Mouse (Mus musculus): ENCODE measurements around the gene Tshz2. TPM values are rescaled to one million over a fixed set of nuclear protein-coding genes. Genes with fewer than 3 reads are reported as not detected.

The Tshz2 gene
- polyA plus RNA-seq, 1 experiment from 2014 or later = 2.3 TPM

GRCm38 (mm10) chr2:170043290-170043689, 410.5 kb downstream of the Tshz2 start:
- Histone ChIP-seq H3K9me3 (replicated peaks; ENCODE audit: control insufficient read depth, low read length) (no peaks in the 10 kb centered on the region), H3K4me1 (ENCODE audit: control insufficient read depth, insufficient read depth, low read length) (no peaks in the 10 kb centered on the region), H3K4me3 (ENCODE audit: low read depth, low read length) (no peak overlapping the region), H3K4me2 (ENCODE audit: low read depth, low read length) (no peak overlapping the region), H3K9ac (replicated peaks; ENCODE audit: low read length) (no peak overlapping the region), H3K27ac (replicated peaks; ENCODE audit: low read depth, low read length) (no peak overlapping the region), H3K36me3 (replicated peaks; ENCODE audit: control insufficient read depth, insufficient read depth, low read depth, low read length) (no peaks in the 10 kb centered on the region), H3K27me3 (ENCODE audit: control insufficient read depth, insufficient read depth, low read length) (no peaks in the 10 kb centered on the region)
- WGBS = 82% methylated on average over 8 of the region's 10 CpGs
- ATAC-seq (replicated peaks; ENCODE audit: insufficient number of reproducible peaks, low FRiP score, low TSS enrichment, low read depth) = no peak
- DNase-seq (ENCODE audit: low spot score) = no peak

- H3K36me3 ChIP-seq (replicated peaks; ENCODE audit: control insufficient read depth, insufficient read depth, low read depth, low read length) = no peaks in the 10 kb centered on the region
- H3K27ac ChIP-seq (replicated peaks; ENCODE audit: low read depth, low read length) = no peak overlapping the region
- no peak for DNase-seq (ENCODE audit: low spot score)
- no peak overlapping the region for H3K9ac ChIP-seq (replicated peaks; ENCODE audit: low read length)
- no peak overlapping the region for H3K4me2 ChIP-seq (ENCODE audit: low read depth, low read length)
- H3K4me1 ChIP-seq (ENCODE audit: control insufficient read depth, insufficient read depth, low read length) = no peaks in the 10 kb centered on the region
- H3K27me3 ChIP-seq (ENCODE audit: control insufficient read depth, insufficient read depth, low read length) = no peaks in the 10 kb centered on the region
- ATAC-seq (replicated peaks; ENCODE audit: insufficient number of reproducible peaks, low FRiP score, low TSS enrichment, low read depth) = no peak
- WGBS = 84% methylated on average over 11 of the region's 11 CpGs
- H3K9me3 ChIP-seq (replicated peaks; ENCODE audit: control insufficient read depth, low read length) = no peaks in the 10 kb centered on the region
- no peak overlapping the region for H3K4me3 ChIP-seq (ENCODE audit: low read depth, low read length)
Observed at GRCm38 (mm10) chr2:170045896-170046295, 413.1 kb downstream of the Tshz2 start.

- H3K4me2 ChIP-seq (ENCODE audit: low read depth, low read length) = no peak overlapping the region
- H3K4me1 ChIP-seq (ENCODE audit: control insufficient read depth, insufficient read depth, low read length) = no peaks in the 10 kb centered on the region
- no peaks in the 10 kb centered on the region for H3K9me3 ChIP-seq (replicated peaks; ENCODE audit: control insufficient read depth, low read length)
- no peak for ATAC-seq (replicated peaks; ENCODE audit: insufficient number of reproducible peaks, low FRiP score, low TSS enrichment, low read depth)
- DNase-seq (ENCODE audit: low spot score) = no peak
- H3K27ac ChIP-seq (replicated peaks; ENCODE audit: low read depth, low read length) = no peak overlapping the region
- 87% methylated on average over 9 of the region's 9 CpGs for WGBS
- H3K9ac ChIP-seq (replicated peaks; ENCODE audit: low read length) = no peak overlapping the region
- no peak overlapping the region for H3K4me3 ChIP-seq (ENCODE audit: low read depth, low read length)
- H3K27me3 ChIP-seq (ENCODE audit: control insufficient read depth, insufficient read depth, low read length) = no peaks in the 10 kb centered on the region
- no peaks in the 10 kb centered on the region for H3K36me3 ChIP-seq (replicated peaks; ENCODE audit: control insufficient read depth, insufficient read depth, low read depth, low read length)
Observed at GRCm38 (mm10) chr2:170046371-170047145, 413.7 kb downstream of the Tshz2 start.

- Histone ChIP-seq H3K27ac (replicated peaks; ENCODE audit: low read depth, low read length) (no peak overlapping the region), H3K4me3 (ENCODE audit: low read depth, low read length) (no peak overlapping the region), H3K36me3 (replicated peaks; ENCODE audit: control insufficient read depth, insufficient read depth, low read depth, low read length) (no peaks in the 10 kb centered on the region), H3K27me3 (ENCODE audit: control insufficient read depth, insufficient read depth, low read length) (no peaks in the 10 kb centered on the region), H3K4me1 (ENCODE audit: control insufficient read depth, insufficient read depth, low read length) (no peaks in the 10 kb centered on the region), H3K4me2 (ENCODE audit: low read depth, low read length) (no peak overlapping the region), H3K9me3 (replicated peaks; ENCODE audit: control insufficient read depth, low read length) (no peaks in the 10 kb centered on the region), H3K9ac (replicated peaks; ENCODE audit: low read length) (no peak overlapping the region)
- no peak for ATAC-seq (replicated peaks; ENCODE audit: insufficient number of reproducible peaks, low FRiP score, low TSS enrichment, low read depth)
- no peak for DNase-seq (ENCODE audit: low spot score)
- WGBS = 77% methylated on average over 1 of the region's 1 CpGs
Observed at GRCm38 (mm10) chr2:170048831-170049230, 416.0 kb downstream of the Tshz2 start.

- no peak; the same call in 1 of the 2 replicates for ATAC-seq (replicated peaks; ENCODE audit: insufficient number of reproducible peaks, low FRiP score, low TSS enrichment, low read depth)
- H3K27ac ChIP-seq (replicated peaks; ENCODE audit: low read depth, low read length) = no peak overlapping the region
- H3K9me3 ChIP-seq (replicated peaks; ENCODE audit: control insufficient read depth, low read length) = no peaks in the 10 kb centered on the region
- H3K4me3 ChIP-seq (ENCODE audit: low read depth, low read length) = no peak overlapping the region
- H3K9ac ChIP-seq (replicated peaks; ENCODE audit: low read length) = no peak overlapping the region
- H3K27me3 ChIP-seq (ENCODE audit: control insufficient read depth, insufficient read depth, low read length) = no peaks in the 10 kb centered on the region
- DNase-seq (ENCODE audit: low spot score) = no peak
- 49% methylated on average over 5 of the region's 5 CpGs for WGBS
- H3K4me2 ChIP-seq (ENCODE audit: low read depth, low read length) = no peak overlapping the region
- H3K36me3 ChIP-seq (replicated peaks; ENCODE audit: control insufficient read depth, insufficient read depth, low read depth, low read length) = no peaks in the 10 kb centered on the region
- H3K4me1 ChIP-seq (ENCODE audit: control insufficient read depth, insufficient read depth, low read length) = no peaks in the 10 kb centered on the region
Observed at GRCm38 (mm10) chr2:170050651-170051050, 417.8 kb downstream of the Tshz2 start.

GRCm38 (mm10) chr2:170051441-170051840, 418.6 kb downstream of the Tshz2 start:
- Histone ChIP-seq H3K4me2 (ENCODE audit: low read depth, low read length) (no peak overlapping the region), H3K4me1 (ENCODE audit: control insufficient read depth, insufficient read depth, low read length) (no peaks in the 10 kb centered on the region), H3K9me3 (replicated peaks; ENCODE audit: control insufficient read depth, low read length) (no peaks in the 10 kb centered on the region), H3K4me3 (ENCODE audit: low read depth, low read length) (no peak overlapping the region), H3K27me3 (ENCODE audit: control insufficient read depth, insufficient read depth, low read length) (no peaks in the 10 kb centered on the region), H3K27ac (replicated peaks; ENCODE audit: low read depth, low read length) (no peak overlapping the region), H3K9ac (replicated peaks; ENCODE audit: low read length) (no peak overlapping the region), H3K36me3 (replicated peaks; ENCODE audit: control insufficient read depth, insufficient read depth, low read depth, low read length) (no peaks in the 10 kb centered on the region)
- 85% methylated on average over 6 of the region's 6 CpGs for WGBS
- ATAC-seq (replicated peaks; ENCODE audit: insufficient number of reproducible peaks, low FRiP score, low TSS enrichment, low read depth) (no peak), DNase-seq (ENCODE audit: low spot score) (no peak)

GRCm38 (mm10) chr2:170054943-170055342, 422.1 kb downstream of the Tshz2 start:
- H3K9me3 ChIP-seq (replicated peaks; ENCODE audit: control insufficient read depth, low read length) = no peaks in the 10 kb centered on the region
- H3K4me2 ChIP-seq (ENCODE audit: low read depth, low read length) = no peak overlapping the region
- no peaks in the 10 kb centered on the region for H3K27me3 ChIP-seq (ENCODE audit: control insufficient read depth, insufficient read depth, low read length)
- WGBS = 82% methylated on average over 12 of the region's 12 CpGs
- no peaks in the 10 kb centered on the region for H3K36me3 ChIP-seq (replicated peaks; ENCODE audit: control insufficient read depth, insufficient read depth, low read depth, low read length)
- no peak for DNase-seq (ENCODE audit: low spot score)
- no peak overlapping the region for H3K9ac ChIP-seq (replicated peaks; ENCODE audit: low read length)
- H3K4me1 ChIP-seq (ENCODE audit: control insufficient read depth, insufficient read depth, low read length) = no peaks in the 10 kb centered on the region
- ATAC-seq (replicated peaks; ENCODE audit: insufficient number of reproducible peaks, low FRiP score, low TSS enrichment, low read depth) = no peak
- no peak overlapping the region for H3K27ac ChIP-seq (replicated peaks; ENCODE audit: low read depth, low read length)
- no peak overlapping the region for H3K4me3 ChIP-seq (ENCODE audit: low read depth, low read length)

GRCm38 (mm10) chr2:170055413-170055812, 422.6 kb downstream of the Tshz2 start:
- Histone ChIP-seq H3K9me3 (replicated peaks; ENCODE audit: control insufficient read depth, low read length) (no peaks in the 10 kb centered on the region), H3K9ac (replicated peaks; ENCODE audit: low read length) (no peak overlapping the region), H3K4me1 (ENCODE audit: control insufficient read depth, insufficient read depth, low read length) (no peaks in the 10 kb centered on the region), H3K4me3 (ENCODE audit: low read depth, low read length) (no peak overlapping the region), H3K4me2 (ENCODE audit: low read depth, low read length) (no peak overlapping the region), H3K27me3 (ENCODE audit: control insufficient read depth, insufficient read depth, low read length) (no peaks in the 10 kb centered on the region), H3K27ac (replicated peaks; ENCODE audit: low read depth, low read length) (no peak overlapping the region), H3K36me3 (replicated peaks; ENCODE audit: control insufficient read depth, insufficient read depth, low read depth, low read length) (no peaks in the 10 kb centered on the region)
- ATAC-seq (replicated peaks; ENCODE audit: insufficient number of reproducible peaks, low FRiP score, low TSS enrichment, low read depth) (no peak), DNase-seq (ENCODE audit: low spot score) (peak; percentile 66)
- WGBS = 39% methylated on average over 9 of the region's 9 CpGs
